Mouse (Mus musculus) lung, postnatal 14 days (tissue): Measurements from ENCODE around the gene Ryr3.
A peak's percentile ranks its signal among the peaks of the same experiment; 100 is the strongest.

ENCODE experiments used
- DNase-seq: peaks from one replicate; pipeline ENCODE4 v3.0.0; 2021

The Ryr3 gene

DNA sequence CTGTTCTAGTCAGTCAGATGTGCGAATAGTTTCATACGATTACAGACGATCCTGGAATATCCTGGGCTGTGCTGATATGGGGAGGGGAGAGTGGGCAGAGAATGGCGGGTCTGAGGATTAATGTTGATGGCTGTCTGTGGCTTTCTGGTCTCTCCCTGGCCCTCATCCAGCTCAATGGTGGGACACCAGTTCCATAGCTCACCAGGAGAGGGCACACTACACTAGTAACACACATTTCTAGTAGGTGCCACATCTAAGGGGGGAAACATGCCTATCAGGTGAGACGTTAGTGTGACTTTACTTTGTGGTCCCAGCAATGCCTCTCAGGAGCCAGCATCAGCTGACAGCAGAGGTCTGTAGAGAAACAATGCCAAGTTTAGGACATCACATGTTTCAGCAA is 451.9 kb downstream of the Ryr3 start:
- DNase-seq = peak; percentile 25

DNA sequence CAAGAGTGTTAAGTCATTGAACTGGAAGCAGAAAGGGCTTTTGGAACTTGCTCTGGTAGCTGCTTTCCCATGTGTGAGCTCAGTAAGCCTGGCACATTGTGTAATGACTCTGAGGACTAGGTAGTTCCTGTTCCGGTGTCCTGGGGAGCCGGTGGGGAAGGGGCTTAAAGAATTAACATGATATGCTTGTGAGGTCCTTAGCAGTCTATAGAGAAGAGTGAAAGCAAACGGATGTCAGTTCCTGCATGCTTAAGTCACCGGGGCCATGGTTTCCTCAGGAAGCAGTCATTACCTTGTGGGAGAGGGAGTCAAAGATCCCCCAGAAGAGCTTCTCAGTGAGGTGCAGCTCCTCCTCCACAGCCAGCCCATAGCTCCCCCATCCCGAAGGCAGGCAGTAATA is 452.6 kb downstream of the Ryr3 start:
- no peak for DNase-seq

DNA sequence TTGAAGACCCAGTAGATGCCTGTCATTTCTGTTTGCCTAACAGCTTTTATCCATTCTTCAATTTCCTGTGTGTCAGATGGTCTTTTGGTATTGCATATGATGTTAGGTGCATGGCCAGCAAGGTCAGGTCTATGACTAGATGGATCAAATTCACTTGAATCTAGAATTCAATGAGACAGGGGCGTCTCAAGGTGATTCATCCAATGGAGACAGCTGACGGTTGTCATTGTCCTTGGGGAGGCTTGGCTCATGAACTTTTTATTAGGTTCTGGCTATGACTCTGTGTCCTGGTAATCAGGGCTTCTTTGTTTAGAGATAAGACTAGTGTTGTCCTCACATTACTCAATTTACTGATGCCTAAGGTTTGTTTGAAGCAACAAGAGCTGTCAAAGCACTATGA is 454.9 kb downstream of the Ryr3 start:
- DNase-seq = no peak

DNA sequence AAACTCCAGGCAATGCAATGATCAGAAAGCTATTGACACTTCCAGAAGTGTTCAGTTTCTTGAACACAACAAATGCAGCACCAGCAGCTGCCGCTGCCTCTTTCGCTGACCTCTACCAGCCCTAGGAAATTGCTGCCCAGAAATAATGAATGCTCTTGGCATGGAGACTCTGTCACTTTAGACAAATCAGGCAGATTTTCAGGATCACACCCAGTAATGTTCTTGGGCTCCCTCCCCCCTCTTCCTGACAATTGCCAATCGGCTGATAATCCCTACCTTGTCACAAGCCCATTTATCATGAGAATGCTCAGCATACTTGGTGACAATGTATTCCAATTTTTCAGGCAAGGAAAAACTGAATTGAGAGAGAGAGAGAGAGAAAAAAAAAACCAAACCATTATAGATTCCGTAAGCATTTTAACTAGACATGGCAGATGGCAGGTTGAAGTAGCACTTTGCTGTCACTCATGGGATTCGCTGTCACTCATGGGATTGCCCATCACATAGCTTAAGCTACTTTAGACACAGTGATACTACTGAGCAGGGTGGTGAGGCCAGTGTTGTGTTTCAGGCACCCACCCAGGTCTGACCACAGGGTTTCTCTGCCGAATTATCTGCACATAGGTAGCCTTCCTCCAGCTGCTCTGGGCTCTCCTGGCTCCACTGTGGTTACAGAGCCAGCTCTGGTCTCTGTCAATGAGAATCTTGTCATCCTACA is 455.5 kb downstream of the Ryr3 start:
- no peak for DNase-seq

DNA sequence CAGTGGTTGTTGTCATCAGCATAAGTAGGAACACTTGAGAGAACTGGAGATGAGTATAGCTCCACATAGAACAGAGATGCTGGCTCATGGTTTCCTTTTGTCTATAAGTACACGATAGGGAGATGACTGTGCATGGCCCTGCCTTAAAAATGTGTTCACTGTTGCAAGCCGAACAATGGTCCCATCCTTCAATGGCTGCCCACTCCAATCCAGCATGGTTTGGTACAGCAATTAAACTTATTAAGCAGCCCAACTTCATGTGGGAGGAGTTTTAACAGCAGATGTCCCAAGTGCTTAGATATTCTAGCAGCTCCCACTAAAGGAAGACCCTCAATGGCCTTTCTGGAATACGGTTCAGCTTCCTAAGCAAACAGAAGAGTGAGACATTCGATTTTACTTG is 456.2 kb downstream of the Ryr3 start:
- DNase-seq = no peak

DNA sequence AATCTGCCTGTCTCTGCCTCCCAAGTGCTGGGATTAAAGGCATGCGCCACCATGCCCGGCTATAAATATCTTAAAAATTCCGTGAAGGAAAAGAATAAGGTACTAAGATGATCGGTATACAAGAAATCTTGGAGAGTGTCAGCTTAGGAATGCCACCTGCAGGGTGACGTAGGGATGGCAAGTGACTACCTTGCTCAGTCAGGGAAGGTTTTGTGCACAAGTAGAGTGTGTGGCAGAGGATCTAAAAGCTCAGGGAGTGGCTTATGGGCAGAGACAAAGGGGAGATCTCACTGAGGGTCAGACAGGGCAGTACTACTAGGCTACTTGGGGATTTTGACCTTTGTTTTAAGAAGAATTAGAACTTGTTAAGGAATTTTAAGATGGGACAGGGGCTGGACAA is 457.2 kb downstream of the Ryr3 start:
- no peak for DNase-seq

DNA sequence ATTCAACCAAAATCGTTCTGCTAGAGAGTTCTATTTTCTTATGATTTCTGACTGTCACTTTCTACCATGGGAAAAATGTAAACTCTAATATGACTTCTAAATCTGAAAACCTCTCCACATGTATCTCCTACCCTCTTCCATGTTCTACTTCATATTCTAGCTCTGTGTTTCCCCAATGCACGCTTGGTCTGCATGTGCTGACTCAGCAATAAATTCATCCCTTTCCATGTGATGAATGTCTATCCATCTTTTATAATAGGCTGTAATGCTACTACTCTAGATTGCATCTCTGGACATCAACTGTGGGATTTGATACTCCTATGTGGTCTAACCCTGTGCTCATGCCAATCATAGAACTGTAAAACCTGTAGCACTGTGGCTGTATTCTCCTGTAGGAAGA is 458.2 kb downstream of the Ryr3 start:
- DNase-seq = no peak

DNA sequence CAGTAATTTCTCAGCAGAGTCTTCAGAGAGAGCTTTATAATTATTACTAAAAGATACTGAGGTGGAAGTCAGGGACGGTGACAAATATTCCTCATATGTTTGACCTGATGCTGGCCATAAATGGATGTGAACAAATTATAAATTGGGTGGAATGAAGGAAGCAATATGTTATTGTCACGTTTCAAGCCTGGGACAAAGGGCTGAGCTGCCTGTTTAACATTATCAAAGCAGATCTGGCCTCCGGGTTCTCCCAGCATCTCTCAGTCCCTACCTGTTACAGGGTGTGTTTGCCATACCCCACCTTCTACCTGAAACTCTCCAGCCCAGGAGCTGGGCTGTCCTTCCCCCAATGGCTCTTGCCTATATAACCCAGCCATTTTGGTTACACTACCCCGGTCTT is 463.6 kb downstream of the Ryr3 start:
- no peak for DNase-seq

DNA sequence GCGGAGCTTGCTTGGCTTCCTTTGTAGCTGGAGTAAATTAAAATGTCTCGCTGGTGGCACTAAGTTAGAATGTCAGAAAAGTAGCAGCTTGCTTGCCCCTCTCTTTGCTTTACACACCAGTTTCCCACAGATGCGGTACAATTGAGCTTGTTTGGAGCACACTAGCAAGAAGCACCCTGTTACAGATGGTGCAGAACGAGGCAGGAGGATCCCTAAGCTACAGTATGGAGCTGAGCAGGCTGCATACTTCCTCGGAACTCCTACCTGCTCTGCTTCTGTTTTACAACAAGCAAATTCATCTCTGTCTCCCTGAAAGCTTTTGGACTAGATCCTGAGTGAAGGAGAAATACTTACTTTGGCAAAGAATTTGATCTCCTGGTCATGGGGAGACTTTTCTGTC is 465.5 kb downstream of the Ryr3 start:
- DNase-seq = no peak

DNA sequence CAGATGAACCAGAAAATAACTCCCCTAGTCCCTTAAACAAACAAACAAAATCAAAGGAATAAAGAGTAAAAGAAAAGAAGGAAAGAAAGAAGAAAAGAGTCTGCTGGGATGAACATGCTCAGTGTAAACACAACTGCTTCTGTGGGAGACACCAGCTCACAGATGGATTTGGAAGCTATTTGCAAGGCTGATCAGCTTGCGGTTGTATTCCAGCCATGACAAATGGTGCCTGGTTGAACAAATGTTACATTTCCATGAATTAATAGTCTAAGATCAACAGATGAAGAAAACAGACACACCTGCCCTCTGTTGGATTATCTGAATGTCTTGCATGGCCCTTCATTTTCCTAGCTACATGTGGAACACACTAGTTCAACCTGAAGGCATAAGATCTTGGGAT is 468.4 kb downstream of the Ryr3 start:
- no peak for DNase-seq

DNA sequence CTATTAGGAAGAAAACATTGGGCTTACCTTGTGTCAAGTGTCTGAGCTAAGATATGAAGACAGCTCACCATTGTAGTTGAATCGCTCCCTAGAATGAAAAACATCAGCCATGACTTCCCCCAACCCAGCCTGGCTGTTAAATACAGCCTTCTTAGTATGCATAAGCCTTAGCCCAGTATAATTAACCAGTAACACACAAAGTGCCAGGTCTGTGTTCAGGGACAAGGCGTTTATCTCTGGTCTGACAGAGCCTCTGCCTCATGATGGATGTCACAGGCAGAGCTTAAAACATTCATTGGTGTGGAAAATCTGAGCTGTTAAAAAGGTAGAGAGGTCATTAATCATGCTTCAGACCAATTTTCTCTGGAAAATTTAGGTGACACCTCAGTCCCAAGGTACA is 484.0 kb downstream of the Ryr3 start:
- no peak for DNase-seq

DNA sequence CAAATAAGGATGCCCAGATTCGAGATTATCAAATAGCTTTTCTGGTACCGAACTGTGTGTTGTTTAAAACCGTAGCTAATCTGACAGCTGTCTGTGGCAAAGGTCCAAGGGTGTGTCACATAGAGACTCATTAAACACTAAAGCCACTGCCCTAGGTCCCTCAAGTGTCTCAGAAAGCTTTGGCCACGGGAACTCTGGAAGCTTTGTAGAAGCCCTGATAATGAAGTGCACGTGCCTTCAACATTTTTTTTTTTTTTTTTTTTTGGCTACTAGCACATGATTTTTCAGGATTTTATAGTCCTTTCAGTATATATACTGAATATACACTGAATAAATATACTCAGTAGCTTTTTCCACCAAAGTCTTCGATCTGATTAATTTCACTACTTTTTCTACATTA is 489.1 kb downstream of the Ryr3 start:
- DNase-seq = no peak

DNA sequence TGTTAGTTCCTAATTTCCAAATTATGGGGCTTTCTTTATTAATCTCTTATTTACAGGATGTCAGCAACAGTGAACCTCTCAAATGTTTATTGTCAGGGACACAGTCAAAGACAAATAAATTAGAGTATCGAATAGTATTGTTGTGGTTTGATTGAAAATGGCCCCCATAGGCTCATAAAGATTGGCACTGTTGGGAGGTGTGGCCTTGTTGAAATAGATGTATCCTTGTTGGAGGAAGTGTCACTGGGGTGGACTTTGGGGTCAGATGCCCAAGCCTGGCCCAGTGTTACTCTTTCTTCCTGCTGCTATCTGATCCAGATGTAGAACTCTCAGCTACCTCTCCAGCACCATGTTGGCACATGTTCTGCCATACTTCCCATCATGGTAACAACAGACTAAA is 495.7 kb downstream of the Ryr3 start:
- no peak for DNase-seq

DNA sequence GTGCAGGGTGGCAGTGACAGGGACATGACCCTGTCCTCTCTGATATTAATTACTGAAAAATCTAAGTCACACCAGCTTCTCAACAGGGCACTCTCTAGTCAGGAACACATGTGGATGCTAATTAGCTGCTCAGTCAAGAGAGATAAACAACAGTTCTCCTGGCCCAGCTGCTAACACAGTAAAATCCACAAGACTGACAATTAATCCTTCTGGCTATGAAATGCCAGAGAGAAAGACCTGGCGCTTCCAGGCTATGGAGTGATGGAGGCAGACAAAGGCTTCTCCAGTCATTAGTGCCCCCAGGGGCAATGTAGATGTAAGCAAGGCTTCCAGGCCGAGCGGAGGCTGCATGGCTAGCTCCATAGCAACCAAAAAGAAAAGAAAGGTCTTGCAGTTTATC is 496.2 kb downstream of the Ryr3 start:
- no peak for DNase-seq

DNA sequence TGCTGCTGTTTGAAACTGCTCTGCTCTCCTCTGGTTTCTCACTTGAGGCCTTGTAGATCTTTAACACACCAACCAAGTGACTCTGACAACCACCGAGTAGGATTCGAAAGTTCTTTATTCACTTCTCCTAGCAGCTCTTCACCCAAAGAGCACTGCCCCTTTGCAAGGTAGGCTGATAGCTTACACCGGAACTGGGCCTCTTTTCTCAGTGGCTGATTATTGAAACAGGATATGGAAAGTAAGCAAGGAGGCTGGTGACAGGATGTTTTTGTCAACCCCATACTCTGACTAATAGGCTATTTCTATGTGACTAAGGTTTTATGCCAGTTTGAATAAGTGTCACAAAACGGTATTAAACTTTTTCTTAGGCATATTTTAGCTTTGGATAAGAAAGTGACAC is 502.2 kb downstream of the Ryr3 start:
- DNase-seq = no peak

DNA sequence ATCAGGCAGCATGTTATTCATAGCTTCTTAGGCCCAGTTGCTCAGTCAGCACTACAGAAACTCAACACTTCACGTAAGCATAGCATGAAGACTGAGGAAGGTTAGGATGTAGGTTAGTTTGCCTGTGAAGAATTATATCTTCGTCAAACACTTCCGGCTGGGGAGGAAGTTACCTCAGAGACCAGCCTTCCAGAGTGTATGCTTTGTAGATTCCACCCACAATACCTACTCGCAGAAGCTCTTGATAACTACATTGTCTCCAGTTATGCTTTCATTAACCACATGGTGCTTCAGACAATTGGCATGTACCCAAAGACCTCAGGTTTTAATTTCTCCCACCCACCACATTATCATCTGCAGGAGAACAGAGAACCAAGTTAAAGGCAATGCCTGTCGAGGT is 535.1 kb downstream of the Ryr3 start:
- DNase-seq = no peak

DNA sequence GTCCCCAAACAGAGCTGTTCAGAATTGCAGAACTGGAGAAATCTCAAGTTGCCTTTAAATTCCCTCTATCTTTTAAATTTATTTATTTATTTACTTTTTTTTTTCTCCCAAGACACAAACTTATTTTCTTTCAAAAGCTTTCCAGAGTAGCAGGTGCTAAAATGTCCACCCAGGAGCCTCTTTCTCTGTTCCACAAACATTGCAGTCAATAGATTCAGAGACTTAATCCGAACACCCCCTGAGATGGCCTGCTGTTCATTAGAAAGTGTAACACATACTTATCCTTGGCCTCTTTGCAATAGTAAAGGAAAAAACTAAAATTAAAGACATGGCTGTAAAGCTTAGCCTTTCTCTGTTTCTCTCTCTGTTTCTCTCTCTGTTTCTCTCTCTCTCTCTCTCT is 539.6 kb downstream of the Ryr3 start:
- DNase-seq = no peak

DNA sequence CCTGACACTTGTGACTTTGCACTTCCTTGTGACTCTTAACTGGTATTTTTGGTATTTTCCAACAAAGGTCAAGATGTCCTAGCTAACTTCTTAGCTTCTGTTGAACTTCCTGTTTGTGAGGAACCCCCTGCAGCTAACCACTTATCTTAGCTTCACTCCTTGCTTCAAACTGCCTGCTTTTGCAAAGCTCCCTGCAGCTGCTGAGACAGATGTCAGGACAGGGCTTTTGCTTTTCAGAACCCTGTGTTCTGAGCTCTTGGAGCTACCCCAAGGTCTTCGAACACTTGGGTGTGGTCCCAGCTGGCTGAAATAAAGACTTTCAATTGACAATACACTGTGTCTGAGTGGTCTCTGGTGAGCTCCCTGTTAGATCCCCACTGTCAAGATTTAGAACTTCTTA is 540.2 kb downstream of the Ryr3 start:
- DNase-seq = no peak

DNA sequence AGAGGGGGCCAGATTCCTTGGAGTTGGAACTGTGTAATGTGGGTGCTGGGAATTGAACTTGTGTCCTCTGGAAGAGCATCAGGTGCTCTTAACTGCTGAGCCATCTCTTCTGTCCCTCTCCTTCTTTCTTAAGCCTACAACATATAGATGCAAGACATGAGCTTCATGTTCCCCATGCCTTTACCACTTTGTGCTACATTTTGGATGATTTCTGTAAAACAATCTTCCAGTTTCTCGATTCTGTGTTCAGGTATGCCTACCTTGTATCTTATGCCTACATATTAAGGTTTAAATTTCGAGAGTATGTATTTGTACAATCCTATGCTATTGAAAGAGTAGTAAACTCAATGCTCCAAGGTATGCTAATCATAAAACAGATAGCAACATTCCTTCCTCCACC is 540.7 kb downstream of the Ryr3 start:
- DNase-seq = no peak

DNA sequence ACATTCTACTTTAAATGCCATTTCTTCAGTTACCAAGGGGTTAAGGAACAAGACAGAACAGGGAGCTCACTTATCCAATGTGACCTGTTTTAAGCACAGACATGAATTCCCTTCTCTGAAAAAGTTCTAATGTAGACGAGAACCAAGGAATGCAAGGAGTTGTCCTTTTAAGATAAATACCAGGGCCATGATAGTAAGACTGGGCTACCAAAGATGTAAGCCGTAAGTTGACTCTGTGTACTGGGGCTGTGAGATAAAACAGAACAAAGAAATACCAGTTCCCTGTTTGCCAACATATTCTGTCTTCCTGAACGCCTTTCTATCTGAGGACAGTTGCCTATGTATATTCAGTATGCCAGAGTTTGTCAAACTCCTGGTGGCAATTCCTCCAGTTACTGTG is 547.4 kb downstream of the Ryr3 start:
- no peak for DNase-seq

DNA sequence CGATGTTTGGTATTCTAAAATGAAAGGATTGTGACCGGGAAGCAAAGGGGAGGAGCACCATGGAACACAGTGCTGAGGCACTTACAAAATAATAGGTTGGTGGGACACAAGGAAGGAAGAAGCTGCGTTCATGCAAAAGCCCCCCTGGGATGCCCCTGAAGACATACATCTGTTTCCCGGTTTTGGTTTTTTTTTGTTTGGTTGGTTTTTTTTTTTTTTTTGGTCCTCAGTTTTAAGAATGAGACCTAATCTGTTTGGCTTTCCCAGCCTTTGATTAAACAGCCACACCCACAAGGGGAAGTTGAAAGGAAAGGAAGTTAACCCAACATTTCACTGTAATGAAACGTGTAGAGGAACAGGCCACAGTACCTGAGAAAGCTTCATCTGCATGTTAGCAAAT is 560.8 kb downstream of the Ryr3 start:
- DNase-seq = no peak

DNA sequence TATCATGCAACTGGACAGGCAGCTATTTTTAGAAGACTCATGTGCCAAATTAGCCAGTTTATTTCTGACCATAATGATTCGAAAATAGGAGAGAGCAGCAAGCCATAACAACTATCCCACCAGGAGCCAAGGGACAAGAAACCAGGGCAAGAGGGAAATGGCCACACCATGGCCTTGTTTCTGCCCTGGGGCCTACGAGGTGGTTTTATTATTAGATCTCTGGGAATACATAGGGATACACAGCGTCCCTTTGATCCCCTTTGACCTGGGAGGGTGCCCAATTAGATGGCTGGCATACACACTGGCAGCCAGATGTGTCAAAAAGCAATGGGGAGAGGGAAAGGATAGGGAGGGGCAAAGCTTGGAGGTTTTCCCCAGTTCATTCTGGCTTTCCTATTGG is 563.1 kb downstream of the Ryr3 start:
- DNase-seq = no peak

DNA sequence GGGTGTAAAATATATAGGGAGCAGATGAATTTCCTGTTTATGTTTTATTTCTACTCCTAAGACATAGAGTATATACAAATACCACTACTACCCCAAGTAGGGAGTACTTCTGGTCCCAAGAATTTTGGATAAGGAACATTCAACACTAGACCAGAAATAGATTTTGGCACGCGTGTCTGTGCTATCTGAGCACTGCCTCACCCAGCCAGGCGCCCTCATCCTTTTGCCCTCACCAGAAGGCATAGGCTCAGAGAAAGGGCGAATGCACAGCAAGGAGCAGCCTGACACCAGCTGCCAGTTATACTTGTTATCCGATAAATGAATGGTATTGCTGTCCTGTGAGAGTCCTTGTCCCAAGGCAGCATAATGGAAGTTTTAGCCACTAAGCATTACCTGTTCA is 579.7 kb downstream of the Ryr3 start:
- no peak for DNase-seq

DNA sequence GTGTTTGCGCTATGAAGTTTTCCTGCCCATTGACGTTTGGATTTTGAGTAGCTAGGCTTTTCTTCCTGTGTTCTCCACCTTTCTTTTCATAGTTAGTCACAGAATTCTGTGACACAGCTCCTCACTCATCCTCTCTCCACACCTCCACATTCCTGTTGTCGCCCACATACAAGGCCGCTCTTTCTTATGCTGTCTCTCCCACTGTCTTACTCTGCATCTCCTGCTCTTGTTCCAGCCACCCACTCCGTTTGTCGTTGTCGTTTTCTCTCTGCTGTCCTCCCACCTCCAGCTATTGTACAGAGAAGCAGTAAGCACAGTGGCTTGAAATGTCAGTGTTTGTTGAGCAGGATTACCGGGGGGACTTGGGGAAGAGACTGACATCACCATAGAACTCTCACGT is 584.4 kb downstream of the Ryr3 start:
- no peak for DNase-seq

DNA sequence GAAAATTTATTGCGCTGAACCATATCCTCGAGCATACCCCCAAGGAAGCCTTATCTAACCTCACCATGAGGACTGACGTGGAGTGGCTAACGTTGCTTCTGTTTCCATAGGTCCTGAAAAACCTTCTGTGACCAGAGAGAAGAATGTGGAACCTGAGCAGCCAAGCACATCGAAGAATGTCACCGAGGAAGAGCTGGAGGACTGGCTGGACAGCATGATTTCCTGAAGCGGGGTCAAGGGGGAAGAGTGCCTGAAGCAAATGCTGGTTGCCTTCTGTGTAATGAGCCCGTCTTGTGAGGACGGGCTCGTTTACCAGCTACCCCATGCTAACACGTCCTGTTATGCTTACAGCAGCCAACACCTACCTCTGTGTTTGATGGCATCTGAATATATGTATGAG is 586.2 kb downstream of the Ryr3 start:
- DNase-seq = no peak

DNA sequence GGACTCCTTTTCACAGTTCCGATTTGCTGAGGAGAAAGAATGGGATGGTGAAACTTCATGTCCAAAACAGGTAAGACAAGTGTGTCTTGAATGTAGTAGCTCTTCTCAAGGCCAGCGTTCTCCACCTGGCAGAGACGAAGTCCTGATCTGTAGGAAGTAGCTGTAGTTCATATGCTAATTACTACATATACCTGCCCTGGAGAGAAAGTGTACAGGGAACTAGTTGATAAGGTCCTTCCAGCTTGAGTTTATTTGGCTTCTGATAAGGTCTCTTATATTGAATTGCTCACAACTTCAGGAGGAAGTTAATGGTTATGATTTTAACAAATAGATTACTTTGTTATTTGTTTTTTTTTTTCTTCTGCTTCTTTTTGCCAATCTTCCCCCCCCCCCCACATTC is 591.7 kb downstream of the Ryr3 start:
- no peak for DNase-seq
